Mouse (Mus musculus): Measurements from ENCODE around the gene Nek1. TPM values are rescaled to one million over a fixed set of nuclear protein-coding genes. Genes with fewer than 3 reads are reported as not detected.

Gene Nek1
- polyA plus RNA-seq, 2 experiments = 2.6 to 6.7 TPM

- Histone ChIP-seq H3K4me2 (ENCODE audit: low read depth) (no peak overlapping the region), H3K27me3 (ENCODE audit: control insufficient read depth, insufficient read depth, low read length) (no peaks in the 10 kb centered on the region), H3K9ac (replicated peaks) (no peak overlapping the region), H3K9me3 (ENCODE audit: control insufficient read depth, low read length) (no peaks in the 10 kb centered on the region), H3K27ac (no peak overlapping the region), H3K4me1 (replicated peaks; ENCODE audit: control insufficient read depth in 2 of 2, insufficient read depth in 2 of 2, low read length in 1 of 2) (no peaks in the 10 kb centered on the region), H3K36me3 (replicated peaks; ENCODE audit: control insufficient read depth, insufficient read depth, low read depth) (no peaks in the 10 kb centered on the region), H3K4me3 (ENCODE audit: insufficient read depth in 1 of 2, low read depth in 2 of 2, low read length in 2 of 2) (no peak overlapping the region)
- DNase-seq (ENCODE audit: low read depth in 3 of 3, low spot score in 3 of 3) (no peak), ATAC-seq (ENCODE audit: insufficient read depth) (no peak)
- no peak for TF ChIP-seq EP300 (IDR thresholded peaks at IDR 0.05; ENCODE audit: low read depth)
- TF ChIP-seq CTCF (IDR thresholded peaks at IDR 0.05; ENCODE audit: low read depth) = no peak
- WGBS (ENCODE audit: insufficient replicate concordance) = 59% methylated on average over 4 of the region's 4 CpGs
These were observed 157.6 kb downstream of the Nek1 start for GRCm38 (mm10) chr8:61150596-61150995.

DNA sequence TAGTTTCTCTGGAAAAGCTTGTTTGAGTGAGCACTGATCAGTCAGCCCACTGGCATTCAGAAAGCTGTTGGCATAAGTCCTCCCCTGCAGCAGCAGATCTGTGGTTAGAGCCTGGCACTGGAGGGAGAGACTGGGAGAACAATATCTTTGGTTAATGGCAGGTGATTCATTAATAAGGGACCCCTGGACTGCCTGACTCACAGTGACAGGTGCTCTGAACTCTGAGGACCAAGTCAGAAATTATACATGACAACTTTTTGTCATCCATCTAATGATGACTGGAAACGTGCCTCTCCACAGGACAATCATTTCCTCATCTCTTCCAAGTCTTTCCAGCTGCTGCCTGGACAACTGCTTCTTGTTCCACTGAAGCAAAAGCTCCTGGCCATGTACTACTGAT is 163.4 kb downstream of the Nek1 start:
- Histone ChIP-seq H3K9ac (replicated peaks) (no peak overlapping the region), H3K4me2 (ENCODE audit: low read depth) (no peak overlapping the region), H3K9me3 (ENCODE audit: control insufficient read depth, low read length) (no peaks in the 10 kb centered on the region), H3K27ac (no peak overlapping the region), H3K4me1 (replicated peaks; ENCODE audit: control insufficient read depth in 2 of 2, insufficient read depth in 2 of 2, low read length in 1 of 2) (no peaks in the 10 kb centered on the region), H3K4me3 (ENCODE audit: insufficient read depth in 1 of 2, low read depth in 2 of 2, low read length in 2 of 2) (no peak overlapping the region), H3K36me3 (replicated peaks; ENCODE audit: control insufficient read depth, insufficient read depth, low read depth) (no peaks in the 10 kb centered on the region), H3K27me3 (ENCODE audit: control insufficient read depth, insufficient read depth, low read length) (no peaks in the 10 kb centered on the region)
- 37% methylated on average over 1 of the region's 1 CpGs for WGBS (ENCODE audit: insufficient replicate concordance)
- TF ChIP-seq EP300 (IDR thresholded peaks at IDR 0.05; ENCODE audit: low read depth) (no peak), CTCF (IDR thresholded peaks at IDR 0.05; ENCODE audit: low read depth) (no peak)
- ATAC-seq (ENCODE audit: insufficient read depth) (no peak), DNase-seq (ENCODE audit: low read depth in 3 of 3, low spot score in 3 of 3) (no peak)

DNA sequence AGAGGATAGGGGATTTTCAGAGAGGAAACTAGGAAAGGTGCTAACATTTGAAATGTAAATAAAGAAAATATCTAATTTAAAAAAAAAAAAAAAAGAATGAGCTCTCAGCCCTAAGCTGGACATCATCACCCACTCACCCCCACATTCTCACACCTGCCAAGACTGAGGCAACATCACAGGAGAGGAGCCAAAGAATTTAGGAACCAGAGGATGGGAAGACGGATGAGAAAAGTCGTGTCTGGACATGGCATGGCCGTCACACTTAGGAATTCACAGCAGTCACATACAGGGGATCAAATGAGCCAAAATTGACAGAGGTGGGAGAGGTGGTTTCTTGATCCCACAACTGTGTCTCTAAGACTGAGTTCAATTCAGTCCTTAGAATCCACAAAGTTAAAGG is 165.5 kb downstream of the Nek1 start:
- Histone ChIP-seq H3K4me1 (replicated peaks; ENCODE audit: control insufficient read depth in 2 of 2, insufficient read depth in 2 of 2, low read length in 1 of 2) (no peaks in the 10 kb centered on the region), H3K4me3 (ENCODE audit: insufficient read depth in 1 of 2, low read depth in 2 of 2, low read length in 2 of 2) (no peak overlapping the region), H3K36me3 (replicated peaks; ENCODE audit: control insufficient read depth, insufficient read depth, low read depth) (no peaks in the 10 kb centered on the region), H3K27me3 (ENCODE audit: control insufficient read depth, insufficient read depth, low read length) (no peaks in the 10 kb centered on the region), H3K9me3 (ENCODE audit: control insufficient read depth, low read length) (no peaks in the 10 kb centered on the region), H3K9ac (replicated peaks) (no peak overlapping the region), H3K4me2 (ENCODE audit: low read depth) (no peak overlapping the region), H3K27ac (no peak overlapping the region)
- WGBS (ENCODE audit: insufficient replicate concordance) = 42% methylated on average over 3 of the region's 3 CpGs
- no peak for DNase-seq (ENCODE audit: low read depth in 3 of 3, low spot score in 3 of 3)
- TF ChIP-seq EP300 (IDR thresholded peaks at IDR 0.05; ENCODE audit: low read depth) (no peak), CTCF (IDR thresholded peaks at IDR 0.05; ENCODE audit: low read depth) (no peak)
- ATAC-seq (ENCODE audit: insufficient read depth) = no peak

GRCm38 (mm10) chr8:61161461-61162185 is 168.6 kb downstream of the Nek1 start:
- Histone ChIP-seq H3K9me3 (ENCODE audit: control insufficient read depth, low read length) (no peaks in the 10 kb centered on the region), H3K4me2 (ENCODE audit: low read depth) (no peak overlapping the region), H3K36me3 (replicated peaks; ENCODE audit: control insufficient read depth, insufficient read depth, low read depth) (no peaks in the 10 kb centered on the region), H3K4me1 (replicated peaks; ENCODE audit: control insufficient read depth in 2 of 2, insufficient read depth in 2 of 2, low read length in 1 of 2) (no peaks in the 10 kb centered on the region), H3K27ac (no peak overlapping the region), H3K9ac (replicated peaks) (no peak overlapping the region), H3K4me3 (ENCODE audit: insufficient read depth in 1 of 2, low read depth in 2 of 2, low read length in 2 of 2) (no peak overlapping the region), H3K27me3 (ENCODE audit: control insufficient read depth, insufficient read depth, low read length) (no peaks in the 10 kb centered on the region)
- no peak for TF ChIP-seq CTCF (IDR thresholded peaks at IDR 0.05; ENCODE audit: low read depth)
- no peak for TF ChIP-seq EP300 (IDR thresholded peaks at IDR 0.05; ENCODE audit: low read depth)
- ATAC-seq (ENCODE audit: insufficient read depth) (no peak), DNase-seq (ENCODE audit: low read depth in 3 of 3, low spot score in 3 of 3) (no peak)
- WGBS (ENCODE audit: insufficient replicate concordance) = 58% methylated on average over 6 of the region's 6 CpGs

- Histone ChIP-seq H3K4me2 (ENCODE audit: low read depth) (no peak overlapping the region), H3K36me3 (replicated peaks; ENCODE audit: control insufficient read depth, insufficient read depth, low read depth) (no peaks in the 10 kb centered on the region), H3K4me3 (ENCODE audit: insufficient read depth in 1 of 2, low read depth in 2 of 2, low read length in 2 of 2) (no peak overlapping the region), H3K27ac (no peak overlapping the region), H3K9me3 (ENCODE audit: control insufficient read depth, low read length) (no peaks in the 10 kb centered on the region), H3K27me3 (ENCODE audit: control insufficient read depth, insufficient read depth, low read length) (no peaks in the 10 kb centered on the region), H3K9ac (replicated peaks) (no peak overlapping the region), H3K4me1 (replicated peaks; ENCODE audit: control insufficient read depth in 2 of 2, insufficient read depth in 2 of 2, low read length in 1 of 2) (no peaks in the 10 kb centered on the region)
- whole genome bisulfite sequencing (ENCODE audit: insufficient replicate concordance) = 50% methylated on average over 1 of the region's 1 CpGs
- TF ChIP-seq CTCF (IDR thresholded peaks at IDR 0.05; ENCODE audit: low read depth) (no peak), EP300 (IDR thresholded peaks at IDR 0.05; ENCODE audit: low read depth) (no peak)
- DNase-seq (ENCODE audit: low read depth in 3 of 3, low spot score in 3 of 3) = no peak
- ATAC-seq (ENCODE audit: insufficient read depth) = no peak
These were observed 169.2 kb downstream of the Nek1 start for GRCm38 (mm10) chr8:61162186-61162566.
